Mouse (Mus musculus) left cerebral cortex, postnatal 10 days (tissue): ENCODE data around the gene Tnxb. TPM values are rescaled to one million over a fixed set of nuclear protein-coding genes. Genes with fewer than 3 reads are reported as not detected.
"Not testable (repeated sequence)": the region's sequence is repeated elsewhere in the genome, so short reads cannot be mapped to it uniquely, and the experiment has no call there.

Experiments used
- DNase-seq, 2 experiments: peaks; one replicate each; pipeline ENCODE4 v3.0.0; 2021 to 2022; ENCODE audit warnings: low spot score in 2 of 2, mixed read lengths in 1 of 2; ENCODE audit errors: extremely low spot score in 1 of 2
- intact Hi-C: fragments of 180-260 bp; cut with DNase I; formaldehyde crosslinking; loops from one replicate; pipeline ENCODE4 v1.15.1; 2025
- total RNA-seq, 2 experiments: library from RNA; stranded (reverse); gene quantifications; 2 replicates each; pipeline ENCODE4 v1.2.3; 2021

The Tnxb gene
- total RNA-seq, 2 experiments from 2014 or later, result 1.7 to 1.8 TPM

DNA sequence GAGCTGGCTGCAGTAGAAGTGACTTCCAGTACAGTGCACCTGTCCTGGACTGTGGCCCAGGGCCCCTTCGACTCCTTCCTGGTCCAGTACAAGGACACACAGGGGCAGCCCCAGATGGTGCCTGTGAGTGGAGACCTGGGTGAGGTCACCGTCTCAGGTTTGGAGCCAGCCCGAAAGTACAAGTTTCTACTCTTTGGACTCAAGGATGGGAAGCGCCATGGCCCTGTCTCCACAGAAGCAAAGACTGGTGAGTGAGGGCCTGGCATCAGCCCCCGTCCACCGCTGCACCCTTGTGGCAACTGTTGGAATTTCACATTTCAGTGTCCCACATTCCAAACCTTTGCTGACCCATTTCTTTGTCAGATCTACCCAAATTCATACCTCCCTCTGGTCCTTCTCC is 42.6 kb downstream of the Tnxb start:
- DNase-seq, result peak; percentile 19 to 68
- intact Hi-C loops, result loop anchor here (5.0 kb wide), 1 partner anchor 61 kb away; no protein-coding TSS in a partner anchor

DNA sequence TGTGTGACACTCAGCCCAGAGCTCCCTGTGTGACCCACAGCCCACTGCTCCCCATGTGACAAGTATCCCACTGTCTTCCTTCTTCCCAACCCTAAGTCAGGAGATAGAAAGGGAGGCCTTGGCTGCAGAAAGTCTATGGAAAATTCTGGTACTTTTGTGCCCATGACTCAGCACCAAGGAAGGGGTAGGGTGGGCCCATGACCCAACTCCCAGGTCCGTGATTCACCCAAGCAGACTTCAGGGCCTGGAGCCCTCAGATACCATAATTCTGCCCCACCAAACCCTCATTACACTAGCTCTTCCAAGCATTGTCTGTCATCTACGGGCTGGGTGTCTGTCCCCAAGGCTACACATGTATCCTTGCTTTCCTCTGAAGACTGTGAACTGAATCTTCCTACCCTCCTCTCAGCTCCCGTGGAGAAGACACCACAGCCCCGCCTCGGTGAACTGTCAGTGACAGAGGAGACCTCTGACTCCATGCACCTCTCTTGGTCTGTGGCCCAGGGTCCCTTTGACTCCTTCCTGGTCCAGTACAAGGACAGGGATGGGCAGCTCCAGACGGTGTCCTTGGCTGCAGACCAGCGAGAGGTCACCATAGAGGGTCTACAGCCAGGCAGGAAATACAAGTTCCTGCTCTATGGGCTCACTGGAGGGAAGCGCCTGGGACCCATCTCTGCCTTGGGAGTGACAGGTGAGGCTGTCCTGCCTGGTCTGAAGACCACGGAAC is 44.0 kb downstream of the Tnxb start:
- intact Hi-C loops, result loop anchor here (5.0 kb wide), 1 partner anchor 62 kb away; no protein-coding TSS in a partner anchor
- not testable (repeated sequence) for DNase-seq

DNA sequence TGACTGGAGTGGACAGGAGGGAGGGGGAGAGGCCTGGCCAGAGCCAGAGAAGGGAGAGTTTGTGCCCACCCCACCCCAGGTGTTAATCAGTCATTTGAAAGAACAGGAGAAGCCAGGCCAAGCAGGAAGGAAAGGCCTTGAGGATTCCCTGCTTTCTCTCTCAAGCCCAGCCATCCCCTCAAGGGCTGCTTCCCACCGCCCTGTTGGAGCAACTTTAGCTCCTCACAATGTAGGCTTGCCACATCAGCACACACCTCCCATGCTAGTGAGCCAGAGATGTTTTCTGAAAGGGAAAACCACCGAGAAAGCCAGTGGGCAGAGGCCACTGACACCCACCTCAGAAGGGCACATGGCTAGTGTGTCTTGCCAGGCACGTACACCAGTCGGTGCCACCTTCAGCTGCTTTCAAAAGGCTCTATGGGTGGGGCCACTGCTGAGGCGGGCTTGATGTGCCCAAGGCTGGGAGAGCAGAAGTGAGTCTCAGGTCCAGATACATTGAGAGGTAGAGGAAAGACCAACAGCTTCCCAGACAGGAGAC is 44.6 kb downstream of the Tnxb start:
- DNase-seq, result not testable (repeated sequence)
- intact Hi-C loops, result loop anchor here (5.0 kb wide), 2 partner anchors 63 to 87 kb away; partner anchors contain the start of gene Cyp21a1

DNA sequence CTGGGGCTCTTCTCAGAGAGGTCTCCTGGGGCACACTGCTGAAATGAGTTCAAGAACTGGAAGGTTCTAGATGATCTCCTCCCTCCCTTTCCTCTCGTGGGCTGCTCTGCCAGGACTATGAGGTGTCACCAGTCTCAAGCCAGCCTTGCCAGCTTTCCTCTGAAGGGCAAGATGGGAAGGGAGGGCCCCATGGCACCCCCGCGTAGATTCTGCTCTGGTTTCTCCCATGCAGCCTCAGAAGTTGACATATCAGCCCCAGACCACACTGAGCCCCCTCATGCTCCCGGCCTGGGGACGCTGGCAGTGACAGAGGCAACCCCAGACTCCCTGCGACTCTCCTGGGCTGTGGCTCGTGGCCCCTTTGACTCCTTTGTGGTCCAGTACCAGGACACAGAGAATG is 45.1 kb downstream of the Tnxb start:
- intact Hi-C loops, result loop anchor here (5.0 kb wide), 1 partner anchor 87 kb away; the partner anchor contains the start of gene Cyp21a1
- DNase-seq, result not testable (repeated sequence)

DNA sequence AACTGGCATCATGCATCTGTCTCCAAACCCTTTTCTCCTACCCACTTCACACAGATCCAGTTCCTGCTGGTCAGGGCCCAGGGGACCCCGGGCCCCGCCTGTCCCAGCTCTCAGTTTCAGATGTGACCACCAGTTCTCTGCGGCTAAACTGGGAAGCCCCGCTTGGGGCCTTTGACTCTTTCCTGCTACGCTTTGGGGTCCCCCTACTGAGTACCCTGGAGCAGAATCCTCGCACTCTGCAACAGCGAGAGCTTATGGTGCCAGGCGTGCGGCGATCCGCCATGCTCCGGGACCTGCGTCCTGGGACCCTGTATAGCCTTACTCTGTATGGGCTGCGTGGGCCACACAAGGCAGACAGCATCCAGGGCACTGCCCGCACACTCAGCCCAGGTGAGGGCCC is 45.9 kb downstream of the Tnxb start:
- DNase-seq, result no peak
- intact Hi-C loops, result loop anchor here (5.0 kb wide), 1 partner anchor 86 kb away; the partner anchor contains the start of gene Cyp21a1

DNA sequence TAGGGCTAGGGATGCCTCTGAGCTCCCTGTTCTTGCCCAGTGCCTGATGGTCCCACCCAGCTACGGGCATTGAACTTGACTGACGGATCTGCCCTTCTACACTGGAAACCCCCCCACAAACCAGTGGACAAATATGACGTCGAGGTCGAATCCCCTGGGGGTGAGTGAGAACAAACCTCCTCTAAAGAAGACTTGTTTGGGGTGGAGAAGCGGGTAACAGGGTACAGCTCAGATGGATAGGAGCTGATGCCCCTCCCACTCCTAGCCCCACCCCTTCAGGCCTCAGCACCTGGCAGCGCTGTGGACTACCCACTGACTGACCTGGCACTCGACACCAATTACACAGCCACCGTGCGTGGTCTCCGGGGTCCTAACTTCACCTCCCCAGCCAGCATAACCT is 47.1 kb downstream of the Tnxb start:
- intact Hi-C loops, result loop anchor here (5.0 kb wide), 1 partner anchor 85 kb away; the partner anchor contains the start of gene Cyp21a1
- DNase-seq, result no peak

DNA sequence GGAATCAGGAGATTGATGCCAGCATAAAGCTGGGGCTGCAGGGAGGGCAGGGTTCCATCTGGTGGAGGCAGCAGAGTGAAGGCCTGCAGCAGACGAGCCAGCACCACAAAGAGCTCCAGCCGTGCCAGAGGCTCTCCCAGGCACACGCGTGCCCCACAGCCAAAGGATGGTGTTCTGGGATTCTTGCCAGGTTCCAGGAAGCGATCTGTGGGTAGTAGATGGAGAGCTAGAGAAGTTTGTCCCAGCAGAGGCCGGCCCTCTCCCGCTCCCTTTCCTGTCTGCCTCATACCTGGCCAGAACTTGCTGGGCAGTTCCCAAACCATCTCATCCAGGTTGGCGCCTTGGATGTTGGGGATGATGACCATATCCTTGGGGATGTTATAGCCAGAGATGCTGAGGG is 49.6 kb downstream of the Tnxb start:
- intact Hi-C loops, result loop anchor here (5.0 kb wide), 1 partner anchor 82 kb away; the partner anchor contains the start of gene Cyp21a1
- DNase-seq, result not testable (repeated sequence)

DNA sequence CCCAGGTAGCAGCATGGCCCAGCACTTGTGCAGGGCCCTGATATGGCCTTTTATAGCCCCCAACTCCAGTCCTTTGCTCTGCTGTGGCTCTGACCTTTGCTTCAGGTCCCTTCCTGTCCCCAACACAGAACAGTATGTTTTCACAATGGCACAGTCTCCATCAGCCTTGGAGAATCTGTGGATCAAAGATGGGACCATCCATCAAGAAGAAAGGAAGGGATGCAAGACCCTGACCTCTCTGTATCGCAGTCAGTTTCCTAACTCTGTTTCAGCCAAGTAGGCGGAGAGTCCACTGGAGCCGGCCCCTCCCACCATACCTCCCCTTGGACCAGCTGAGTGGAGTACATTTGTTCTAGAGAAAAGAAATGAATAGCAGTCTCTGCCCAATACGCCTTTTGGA is 51.9 kb downstream of the Tnxb start:
- intact Hi-C loops, DNase-seq: not testable (repeated sequence)

DNA sequence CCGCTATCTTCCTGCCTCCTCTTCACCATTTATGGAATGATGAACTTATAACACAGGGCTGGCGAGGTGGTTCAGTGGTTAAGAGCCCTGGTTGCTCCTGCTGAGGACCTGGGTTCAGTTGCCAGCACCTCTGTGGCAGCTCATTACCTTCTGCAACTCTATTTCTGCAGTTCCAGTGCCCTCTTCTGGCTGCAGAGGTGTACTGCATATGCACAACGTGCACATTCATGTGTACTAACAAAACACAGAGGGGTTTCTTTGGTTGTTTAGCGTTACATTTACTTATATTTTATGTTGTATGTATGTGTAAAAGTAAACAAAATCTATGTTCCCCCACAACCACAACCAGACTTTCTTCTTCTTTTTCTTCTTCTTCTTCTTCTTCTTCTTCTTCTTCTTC is 52.7 kb downstream of the Tnxb start:
- intact Hi-C loops, result no loop called here

DNA sequence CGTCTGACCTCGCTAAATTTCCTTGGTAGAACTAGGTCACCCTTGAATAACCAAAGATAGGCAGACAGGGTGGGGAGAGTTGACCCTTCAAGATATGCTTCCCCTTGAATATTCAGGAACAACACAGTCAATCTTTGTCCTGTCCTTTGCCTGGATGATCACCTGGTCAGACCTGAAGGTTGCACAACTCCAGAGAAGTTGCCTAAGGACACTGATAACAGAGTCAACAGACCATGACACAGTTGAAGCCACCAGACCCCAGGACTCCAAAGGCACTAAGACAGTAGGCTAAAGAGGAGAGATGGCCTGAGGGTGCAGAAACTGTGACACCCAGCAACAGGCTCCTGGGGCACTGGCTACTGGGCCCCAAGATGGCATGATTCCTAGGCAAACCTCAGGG is 57.6 kb downstream of the Tnxb start:
- intact Hi-C loops, result no loop called here
- no peak for DNase-seq

More for the DNA sequence above, 52.7 kb downstream of the Tnxb start:
- no peak for DNase-seq

DNA sequence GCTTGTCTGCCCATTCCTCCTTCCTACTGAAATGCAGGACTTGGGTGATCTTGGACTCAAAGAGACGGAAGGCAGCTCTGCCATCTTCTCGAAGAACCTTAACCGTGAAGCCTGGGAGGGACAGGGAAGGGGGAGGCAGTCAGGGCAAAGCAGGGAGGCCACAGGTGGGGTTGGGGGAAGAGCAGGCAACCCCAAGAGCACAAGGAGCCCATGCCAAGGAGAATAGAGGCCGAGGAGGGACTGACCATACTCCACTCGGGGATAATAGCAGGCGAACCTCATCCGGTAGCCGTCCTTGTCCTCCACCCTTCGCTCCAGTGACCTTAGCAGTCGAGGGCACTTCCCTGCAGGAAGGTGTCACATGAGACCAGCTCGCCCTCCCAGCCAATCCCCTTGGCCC is 58.8 kb downstream of the Tnxb start:
- intact Hi-C loops, DNase-seq: not testable (repeated sequence)

DNA sequence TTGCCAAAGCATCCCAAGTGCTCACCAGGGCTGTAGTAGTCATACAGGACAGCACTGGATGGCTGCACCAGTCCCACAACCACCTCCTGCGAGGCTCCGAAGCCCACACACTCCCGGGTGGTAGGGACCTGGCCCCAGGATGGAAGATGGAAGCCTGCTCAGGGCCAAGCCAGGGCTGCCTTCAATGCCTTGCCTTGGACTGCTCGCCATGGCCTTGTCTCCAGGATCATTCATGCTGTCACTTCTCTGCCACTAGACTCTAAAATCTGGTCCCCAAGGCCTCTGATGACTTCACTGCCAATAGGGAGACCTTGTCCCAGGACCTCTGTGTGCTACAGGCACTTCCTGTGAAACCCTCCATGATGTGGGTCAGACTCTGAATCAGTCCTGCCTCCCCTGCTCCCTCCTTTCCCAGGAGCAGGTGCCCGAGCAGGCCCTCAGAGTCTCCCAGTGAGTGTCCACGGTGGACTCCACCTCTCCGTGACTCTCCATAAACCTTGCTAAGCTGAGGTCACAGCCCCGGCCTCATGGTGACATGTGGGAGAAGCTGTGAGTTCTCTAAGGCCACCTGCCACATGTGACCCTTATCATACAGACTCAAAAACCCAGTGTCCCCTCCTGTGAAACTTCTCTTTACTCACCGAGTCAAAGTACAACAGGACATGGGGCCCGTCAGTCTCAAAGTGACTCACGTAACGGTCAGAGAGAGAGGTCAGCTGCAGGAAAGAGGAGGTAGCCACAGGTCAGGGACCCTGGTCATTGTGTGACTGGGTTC is 59.6 kb downstream of the Tnxb start:
- intact Hi-C loops, result loop anchor here (5.0 kb wide), 1 partner anchor 82 kb away; no protein-coding TSS in a partner anchor
- DNase-seq, result not testable (repeated sequence)

DNA sequence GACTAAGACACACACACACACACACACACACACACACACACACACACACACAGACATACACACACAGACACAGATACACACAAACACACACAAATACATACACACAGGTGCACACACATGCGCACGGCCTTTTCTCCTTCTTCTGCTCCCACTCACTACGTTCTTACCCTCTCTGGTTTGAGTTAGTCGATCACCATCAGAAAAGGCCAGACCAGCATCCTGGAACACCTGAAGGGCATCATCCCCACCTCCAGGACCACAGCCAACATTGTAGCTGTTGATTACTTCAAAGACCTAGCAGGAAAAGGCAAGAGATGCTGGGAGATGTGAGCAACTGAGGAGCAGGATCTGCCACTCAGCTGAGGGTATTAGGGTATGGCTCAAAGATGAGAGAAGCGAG is 67.1 kb downstream of the Tnxb start:
- intact Hi-C loops, DNase-seq: not testable (repeated sequence)

DNA sequence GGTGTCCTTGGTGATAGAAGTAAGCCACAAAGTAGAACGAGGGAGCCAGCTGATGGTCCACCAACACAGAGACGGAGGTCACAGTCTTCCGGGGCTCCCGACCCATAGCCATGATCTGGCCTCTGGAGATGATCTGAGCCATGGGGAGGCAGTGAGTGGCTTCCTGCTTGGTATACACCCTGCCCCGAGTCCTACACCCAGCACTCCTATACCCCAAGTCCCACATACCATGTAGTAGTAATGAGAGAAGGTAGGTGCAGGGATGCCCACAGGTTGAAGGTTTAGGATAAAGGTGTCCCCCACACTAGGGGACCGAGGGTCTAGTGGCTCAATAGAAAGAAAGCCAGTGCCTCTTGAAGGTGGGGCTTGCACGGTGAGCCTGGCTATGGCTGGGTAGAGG is 69.4 kb downstream of the Tnxb start:
- DNase-seq, intact Hi-C loops: not testable (repeated sequence)

DNA sequence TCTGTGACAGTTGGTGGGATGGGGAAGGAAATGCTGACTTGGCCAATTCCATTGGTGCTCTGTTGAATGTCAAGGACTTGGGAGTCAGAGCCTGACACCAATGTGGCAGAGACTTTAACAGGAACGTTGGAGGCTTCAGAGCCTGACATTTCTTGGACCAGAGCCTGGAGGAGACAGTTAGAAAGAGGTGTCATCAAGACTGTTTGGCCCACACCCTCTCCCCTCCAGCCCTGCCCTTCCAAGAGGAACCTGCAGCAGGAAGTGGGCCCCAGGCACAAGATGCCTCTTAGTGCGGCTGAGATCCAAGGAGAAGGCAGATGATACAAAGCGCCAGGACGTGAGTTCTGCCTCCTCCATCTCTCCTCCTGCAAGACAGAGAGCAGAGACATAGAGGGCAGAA is 69.9 kb downstream of the Tnxb start:
- intact Hi-C loops, result no loop called here

DNA sequence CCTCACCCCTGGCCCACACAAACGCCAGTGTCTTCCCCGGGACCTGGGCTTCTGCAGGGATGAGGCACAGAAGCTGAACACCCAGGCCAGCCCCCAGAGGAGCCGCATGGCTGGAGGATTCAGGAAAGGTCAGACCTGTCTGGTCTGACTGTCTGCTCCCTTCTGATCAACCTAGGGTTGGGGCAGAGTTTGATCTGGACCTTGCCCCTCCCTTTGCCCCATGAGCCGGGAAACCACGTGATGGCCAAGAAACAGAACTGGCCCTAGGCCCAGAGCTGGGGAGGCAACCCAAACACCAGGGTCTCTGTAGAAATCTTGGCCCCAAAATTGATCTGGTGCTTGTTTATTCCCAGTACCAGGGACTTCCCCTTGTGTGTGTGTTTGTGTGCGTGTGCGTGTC is 73.4 kb downstream of the Tnxb start, which contains the start of gene C4b:
C4b (minus strand) TSS at position 164 of the 400 bp plus-strand sequence.
- intact Hi-C loops, result no loop called here
- DNase-seq, result no peak

More for the DNA sequence above, 69.9 kb downstream of the Tnxb start:
- no peak for DNase-seq

DNA sequence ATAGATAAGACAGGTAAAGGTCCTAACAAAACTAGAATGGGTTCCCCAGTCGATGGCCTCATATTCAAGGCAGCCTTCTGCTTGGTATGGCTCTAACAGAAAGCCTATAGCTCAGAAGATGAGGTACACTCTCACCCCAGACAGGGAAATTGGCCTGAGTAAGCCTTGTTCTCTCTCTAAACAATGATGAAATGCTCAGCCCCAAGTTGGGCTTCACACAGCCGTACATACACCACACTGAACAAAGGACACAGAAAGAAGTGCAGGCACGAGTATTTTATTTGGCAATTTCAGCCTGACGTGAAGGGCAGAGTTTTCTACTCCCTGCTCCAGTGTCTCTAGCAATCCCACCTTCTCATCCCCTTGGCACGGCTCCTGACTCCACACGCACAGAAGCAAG is 73.9 kb downstream of the Tnxb start:
- no peak for DNase-seq
- intact Hi-C loops, result no loop called here

DNA sequence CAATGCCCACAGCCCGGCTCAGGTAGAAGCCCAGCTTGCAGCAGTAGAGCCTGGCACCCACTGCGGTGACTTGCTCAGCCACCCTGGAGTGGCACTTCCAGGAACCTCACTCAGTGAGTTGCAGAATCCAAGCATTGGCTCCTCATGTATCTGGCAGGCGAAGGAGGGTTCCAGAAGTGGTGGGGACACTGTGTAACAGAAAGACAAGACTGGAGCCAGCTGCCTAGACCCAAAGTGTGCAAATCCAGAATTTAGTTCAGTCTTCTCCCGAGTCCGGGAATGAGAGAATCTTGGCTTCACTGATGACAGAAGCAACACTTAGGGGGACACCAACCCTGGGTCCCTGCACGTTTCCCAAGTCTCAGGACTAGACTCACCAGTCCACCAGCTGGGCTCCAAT is 74.3 kb downstream of the Tnxb start:
- intact Hi-C loops, result not testable (repeated sequence)

DNA sequence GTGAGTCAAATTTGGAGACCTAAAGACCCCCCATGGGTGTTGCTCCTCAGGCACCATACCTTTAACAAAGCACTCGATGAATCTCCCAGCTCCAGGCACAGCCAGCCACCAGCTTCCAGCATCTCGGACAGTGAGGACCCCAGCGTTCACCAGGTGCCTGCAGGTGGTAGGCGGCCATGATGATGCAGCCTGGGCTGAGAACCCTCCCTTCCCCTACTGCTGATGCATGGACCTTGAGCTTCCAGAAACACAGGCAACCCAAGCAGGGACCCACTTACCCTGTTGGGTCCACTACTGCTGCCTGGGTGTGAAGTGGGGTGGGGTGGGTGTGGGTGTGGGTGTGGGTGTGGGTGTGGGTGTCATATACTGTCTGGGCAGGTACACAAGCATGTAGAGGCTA is 74.8 kb downstream of the Tnxb start:
- DNase-seq, intact Hi-C loops: not testable (repeated sequence)

More for the DNA sequence above, 74.3 kb downstream of the Tnxb start:
- not testable (repeated sequence) for DNase-seq
